34 mouse cellular contexts compared by ENCODE assay signal in genomic region chr5:17402330-17403125, GRCm38 (mm10). TPM values are rescaled to one million over a fixed set of nuclear protein-coding genes. Genes with fewer than 3 reads are reported as not detected.
DNase-seq lines count a peak whose midpoint lies in the region; ATAC-seq lines count a peak whose summit lies in the region.
"Had no signal": no experiment of that assay in that cellular context is flagged by ENCODE, and none has a peak within 500 bp of the region (broad histone marks: within the 10 kb centered on the region; RNA-seq: fewer than 3 reads in every experiment).

No protein-coding gene starts in this region.

- H3K4me2 ChIP-seq in kidney, embryonic 16.5 days (replicated peaks; ENCODE audit: low read depth, low read length) = no peak overlapping the region
- H3K4me2 ChIP-seq in liver, embryonic 13.5 days = no peak overlapping the region
- H3K4me2 ChIP-seq: embryonic facial prominence, embryonic 15.5 days; forebrain, embryonic 15.5 days; hindbrain, embryonic 13.5 days; neural tube, embryonic 13.5 days; stomach, embryonic 15.5 days had no signal

- H3K27me3 ChIP-seq in kidney, embryonic 16.5 days (ENCODE audit: insufficient read depth, low read length) = no peaks in the 10 kb centered on the region
- H3K27me3 ChIP-seq in liver, embryonic 13.5 days = no peaks in the 10 kb centered on the region
- H3K27me3 ChIP-seq: embryonic facial prominence, embryonic 15.5 days; forebrain, embryonic 15.5 days; hindbrain, embryonic 13.5 days; neural tube, embryonic 13.5 days; stomach, embryonic 15.5 days had no signal

- no peak for ATAC-seq in kidney, embryonic 16.5 days (ENCODE audit: low FRiP score, low TSS enrichment)
- peak; percentile 88 for ATAC-seq in common myeloid progenitor, adult 5-6 weeks (replicated peaks; ENCODE audit: low read depth, poor library complexity, severe bottlenecking)
- ATAC-seq in liver, embryonic 13.5 days (ENCODE audit: low read depth) = peak; percentile 82
- ATAC-seq in megakaryocyte progenitor cell, adult 5-6 weeks (replicated peaks; ENCODE audit: poor library complexity) = peak; percentile 95
- ATAC-seq: activated CD4-positive, CD25-positive, alpha-beta regulatory T cell, adult 4 months; CD4-positive, CD25-positive, alpha-beta regulatory T cell, adult 4 months; forebrain, embryonic 15.5 days; inflammation-experienced regulatory T-cells, adult 6 months; midbrain, embryonic 16.5 days had no signal

- H3K36me3 ChIP-seq in kidney, embryonic 16.5 days (ENCODE audit: insufficient read depth, low read length) = no peaks in the 10 kb centered on the region
- no peaks in the 10 kb centered on the region for H3K36me3 ChIP-seq in liver, embryonic 13.5 days
- H3K36me3 ChIP-seq: embryonic facial prominence, embryonic 15.5 days; forebrain, embryonic 15.5 days; hindbrain, embryonic 13.5 days; neural tube, embryonic 13.5 days; stomach, embryonic 15.5 days had no signal

- 57% methylated on average over 4 of the region's 4 CpGs for WGBS in kidney, embryonic 16.5 days
- WGBS in liver, embryonic 13.5 days (ENCODE audit: insufficient replicate concordance) = 20% methylated on average over 4 of the region's 4 CpGs

- no peaks in the 10 kb centered on the region for H3K9me3 ChIP-seq in kidney, embryonic 16.5 days (ENCODE audit: low read length)
- H3K9me3 ChIP-seq in liver, embryonic 13.5 days (replicated peaks) = no peaks in the 10 kb centered on the region
- H3K9me3 ChIP-seq: embryonic facial prominence, embryonic 15.5 days; forebrain, embryonic 15.5 days; hindbrain, embryonic 13.5 days; neural tube, embryonic 13.5 days; stomach, embryonic 15.5 days had no signal

- H3K4me3 ChIP-seq in kidney, embryonic 16.5 days (ENCODE audit: low read length) = no peak overlapping the region
- no peak overlapping the region for H3K4me3 ChIP-seq in liver, embryonic 13.5 days (replicated peaks)
- H3K4me3 ChIP-seq: embryonic facial prominence, embryonic 15.5 days; forebrain, embryonic 15.5 days; hindbrain, embryonic 13.5 days; myocyte; neural tube, embryonic 13.5 days; stomach, embryonic 15.5 days had no signal

- no peak for DNase-seq in kidney, adult 8-10 months
- no peak for DNase-seq in liver, embryonic 13.5 days
- no peak for DNase-seq in MN1 (ENCODE audit: low spot score)
- DNase-seq in left cerebral cortex, adult 11 months (ENCODE audit: low spot score) = no peak
- no peak for DNase-seq in lung, postnatal 10 days
- DNase-seq: adrenal gland, postnatal 10 days; cerebellum, adult 8-10 months; gastrocnemius, postnatal 14 days; lung, adult 2 months; right cerebral cortex, adult 18-20 months; right cerebral cortex, postnatal 4 days; thymus, postnatal 25 days had no signal

- no peaks in the 10 kb centered on the region for H3K4me1 ChIP-seq in kidney, embryonic 16.5 days (ENCODE audit: insufficient read depth, low read length)
- H3K4me1 ChIP-seq in liver, embryonic 13.5 days (replicated peaks) = peaks cover 11% of the 10 kb centered on the region; the same call in 1 of the 2 replicates
- H3K4me1 ChIP-seq: embryonic facial prominence, embryonic 15.5 days; forebrain, embryonic 15.5 days; hindbrain, embryonic 13.5 days; neural tube, embryonic 13.5 days; stomach, embryonic 15.5 days had no signal

- H3K9ac ChIP-seq in kidney, embryonic 16.5 days (replicated peaks; ENCODE audit: low read length) = no peak overlapping the region
- no peak overlapping the region for H3K9ac ChIP-seq in liver, embryonic 13.5 days
- H3K9ac ChIP-seq: embryonic facial prominence, embryonic 15.5 days; forebrain, embryonic 15.5 days; hindbrain, embryonic 13.5 days; neural tube, embryonic 13.5 days; stomach, embryonic 15.5 days had no signal

- peak overlapping the region; percentile 51; the same call in 1 of the 2 replicates for H3K27ac ChIP-seq in kidney, embryonic 16.5 days (ENCODE audit: low read length)
- H3K27ac ChIP-seq in liver, embryonic 13.5 days = no peak overlapping the region
- H3K27ac ChIP-seq: embryonic facial prominence, embryonic 15.5 days; forebrain, embryonic 15.5 days; hindbrain, embryonic 13.5 days; neural tube, embryonic 13.5 days; stomach, embryonic 15.5 days had no signal

RNA-seq across cellular contexts. Expression of gene Speer4f2, which starts 29.5 kb away (rescaled TPM):
- not detected in 2 replicates for polyA plus RNA-seq in kidney, embryonic 16.5 days (2015; fragmentation: Nextera tagmentation; extraction: Ambion mirVana)
- not detected in 2 replicates for total RNA-seq in common myeloid progenitor, adult 5-6 weeks (2017)
- polyA plus RNA-seq in liver, embryonic 13.5 days (2015; fragmentation: Nextera tagmentation; extraction: Ambion mirVana) = not detected in 2 replicates
- total RNA-seq in megakaryocyte progenitor cell, adult 5-6 weeks (2015) = not detected in 2 replicates
- not detected in 2 replicates for total RNA-seq in megakaryocyte progenitor cell, adult 5-6 weeks (2017)
- total RNA-seq: adrenal gland, postnatal 10 days; ES-E14; gastrocnemius, postnatal 14 days; heart, adult 8-10 months; heart, postnatal 25 days; layer of hippocampus, postnatal 10 days; left cerebral cortex, adult 8-10 months had no signal
- polyA plus RNA-seq: activated CD4-positive, CD25-positive, alpha-beta regulatory T cell, adult 4 months; CD4-positive, CD25-positive, alpha-beta regulatory T cell, adult 4 months; embryonic facial prominence, embryonic 15.5 days; forebrain, embryonic 15.5 days; heart, embryonic 14.5 days; hindbrain, embryonic 13.5 days; inflammation-experienced regulatory T-cells, adult 6 months; kidney, embryonic 14.5 days; large intestine, adult 2 months; limb, embryonic 11.5 days; lung, adult 2 months; midbrain, embryonic 16.5 days; myocyte; neural tube, embryonic 13.5 days; stomach, embryonic 15.5 days had no signal
